Mouse (Mus musculus) ES-E14 (cell line): Measurements from ENCODE around the gene Usp4. TPM values are rescaled to one million over a fixed set of nuclear protein-coding genes. Genes with fewer than 3 reads are reported as not detected.
"Not testable (repeated sequence)": the region's sequence is repeated elsewhere in the genome, so short reads cannot be mapped to it uniquely, and the experiment has no call there.

Source experiments
- DNase-seq: peaks from one replicate; pipeline ENCODE4 v3.0.0-alpha.2; 2013; ENCODE audit warnings: low read depth, low spot score
- H3K27ac ChIP-seq: 2 replicates; pipeline ENCODE4 v1.5.1; 2012; ENCODE audit warnings: low read depth, mild to moderate bottlenecking, low read length, moderate library complexity, mixed read lengths; ENCODE audit not compliant: poor library complexity, insufficient read depth, severe bottlenecking
- H3K36me3 ChIP-seq: 2 replicates; pipeline ENCODE4 v1.6.1; 2012; ENCODE audit warnings: mild to moderate bottlenecking, low read length, moderate library complexity, mixed read lengths; ENCODE audit not compliant: control insufficient read depth, poor library complexity, insufficient read depth, severe bottlenecking
- H3K4me1 ChIP-seq, 2 experiments: fragments of 150-350 bp in 1 of 2; sonication (generic) in 1 of 2; 2 replicates each; pipeline ENCODE4 v1.6.1; 2012; ENCODE audit warnings: low read length in 2 of 2, mild to moderate bottlenecking in 1 of 2, mixed read lengths in 1 of 2; ENCODE audit not compliant: control insufficient read depth in 2 of 2, insufficient read depth in 2 of 2, poor library complexity in 1 of 2
- H3K4me3 ChIP-seq, 2 experiments: fragments of 150-350 bp in 1 of 2; sonication (generic) in 1 of 2; 2 replicates each; pipeline ENCODE4 v1.5.1; 2012; ENCODE audit warnings: low read length in 2 of 2, low read depth in 1 of 2, mild to moderate bottlenecking in 1 of 2, mixed read lengths in 1 of 2; ENCODE audit not compliant: insufficient read depth in 1 of 2, poor library complexity in 1 of 2, severe bottlenecking in 1 of 2
- H3K9ac ChIP-seq: 2 replicates; pipeline ENCODE4 v1.6.1; 2012; ENCODE audit warnings: low read depth, mild to moderate bottlenecking, low read length, mixed read lengths; ENCODE audit not compliant: poor library complexity, insufficient read depth, severe bottlenecking
- H3K9me3 ChIP-seq: fragments of 150-350 bp; sonication (generic); 2 replicates; pipeline ENCODE4 v1.6.1; 2012; ENCODE audit warnings: low read depth, mild to moderate bottlenecking, low read length; ENCODE audit not compliant: control insufficient read depth, insufficient read depth
- CHD2 ChIP-seq: IDR thresholded peaks from 2 replicates; pipeline ENCODE4 v1.6.1; 2014; ENCODE audit warnings: mild to moderate bottlenecking, low read depth, low read length, inconsistent platforms
- HCFC1 ChIP-seq: IDR thresholded peaks from 2 replicates; pipeline ENCODE4 v1.6.1; 2012; ENCODE audit warnings: low read length, inconsistent platforms, borderline replicate concordance; ENCODE audit not compliant: insufficient read depth
- MAFK ChIP-seq: IDR thresholded peaks from 2 replicates; pipeline ENCODE4 v1.6.1; 2014; ENCODE audit warnings: mild to moderate bottlenecking, low read depth, low read length, inconsistent platforms; ENCODE audit not compliant: insufficient read depth
- ZC3H11A ChIP-seq: IDR thresholded peaks from 2 replicates; pipeline ENCODE4 v1.6.1; 2012; ENCODE audit warnings: low read depth, mild to moderate bottlenecking, inconsistent platforms, low read length, borderline replicate concordance
- ZNF384 ChIP-seq: IDR thresholded peaks from 2 replicates; pipeline ENCODE4 v1.6.1; 2012; ENCODE audit warnings: low read depth, low read length, inconsistent platforms
- in situ Hi-C, 2 experiments: fragments of 600-800 bp; cut with MboI; formaldehyde crosslinking; loops; one replicate each; pipeline ENCODE4 v1.15.1; 2025; ENCODE audit warnings: low sequenced_read_pairs in 2 of 2, inconsistent platforms in 1 of 2; ENCODE audit not compliant: unreplicated experiment in 2 of 2
- total RNA-seq: library from RNA; depleted of rRNA; stranded (reverse); fragments of 300-350 nt; gene quantifications from 2 replicates; pipeline ENCODE4 v1.2.3, GENCODE M21; 2012

Gene Usp4
- total RNA-seq, 1 experiment = 69.1 TPM

DNA sequence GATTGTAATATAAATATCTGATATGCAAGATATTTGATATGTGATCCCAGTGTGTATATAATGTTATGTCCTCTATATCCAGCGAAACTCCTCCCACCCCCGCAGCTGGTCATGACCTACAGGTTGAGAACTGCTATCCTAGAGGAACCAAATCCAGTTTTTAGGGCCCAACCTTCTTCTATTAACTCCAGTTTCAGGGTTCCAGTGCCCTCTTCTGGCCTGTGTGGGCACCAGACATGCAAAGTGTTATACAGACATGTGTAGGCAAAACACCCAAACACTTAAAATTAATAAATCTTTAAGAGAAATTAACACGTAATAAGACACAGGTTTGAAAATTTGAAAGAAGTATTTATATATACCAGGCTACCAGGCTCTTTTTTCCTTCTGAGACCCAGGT, 30.1 kb upstream of the Usp4 start:
- Histone ChIP-seq H3K9ac (no peak overlapping the region), H3K4me1 (peaks cover 3 to 4% of the 10 kb centered on the region in 2 experiments; a peak in 2 of 4 replicates), H3K36me3 (peaks cover 5% of the 10 kb centered on the region; the same call in 1 of the 2 replicates), H3K9me3 (no peaks in the 10 kb centered on the region), H3K27ac (no peak overlapping the region), H3K4me3 (no peak overlapping the region)
- no peak for DNase-seq
- TF ChIP-seq CHD2 (no peak), ZNF384 (no peak), HCFC1 (no peak), MAFK (no peak), ZC3H11A (no peak)
- in situ Hi-C loops = no loop called here

- peaks cover 5% of the 10 kb centered on the region; the same call in 1 of the 2 replicates for H3K36me3 ChIP-seq
- in situ Hi-C loops = no loop called here
- TF ChIP-seq HCFC1 = no peak
- no peak for TF ChIP-seq MAFK
- no peak for TF ChIP-seq ZC3H11A
- TF ChIP-seq ZNF384 = no peak
- TF ChIP-seq CHD2 = no peak
- H3K4me1 ChIP-seq = peaks cover 3 to 4% of the 10 kb centered on the region in 2 experiments; a peak in 2 of 4 replicates
- H3K9me3 ChIP-seq = no peaks in the 10 kb centered on the region
- H3K9ac ChIP-seq = no peak overlapping the region
- H3K27ac ChIP-seq = no peak overlapping the region
- no peak overlapping the region for H3K4me3 ChIP-seq
- DNase-seq = no peak
Measured at GRCm38 (mm10) chr9:108318462-108318861, 29.2 kb upstream of the Usp4 start.

DNA sequence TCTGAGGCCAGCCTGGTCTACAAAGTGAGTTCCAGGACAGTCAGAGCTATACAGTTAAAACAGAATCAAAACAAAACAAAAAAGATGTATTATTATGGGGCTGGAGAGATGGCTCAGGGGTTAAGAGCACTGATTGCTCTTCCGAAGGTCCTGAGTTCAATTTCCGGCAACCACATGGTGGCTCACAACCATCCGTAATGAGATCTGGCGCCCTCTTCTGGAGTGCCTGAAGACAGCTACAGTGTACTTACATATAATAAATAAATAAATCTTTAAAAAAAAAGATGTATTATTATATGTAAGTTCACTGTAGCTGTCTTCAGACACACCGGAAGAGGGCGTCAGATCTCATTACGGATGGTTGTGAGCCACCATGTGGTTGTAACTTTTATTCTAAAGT, 25.6 kb upstream of the Usp4 start:
- DNase-seq, H3K27ac ChIP-seq, H3K9ac ChIP-seq, H3K36me3 ChIP-seq, in situ Hi-C loops, H3K9me3 ChIP-seq, H3K4me3 ChIP-seq, H3K4me1 ChIP-seq: not testable (repeated sequence)

- Histone ChIP-seq H3K27ac (no peak overlapping the region), H3K4me3 (no peak overlapping the region), H3K9ac (no peak overlapping the region), H3K9me3 (no peaks in the 10 kb centered on the region), H3K36me3 (peaks cover 12% of the 10 kb centered on the region), H3K4me1 (peaks cover 0 to 3% of the 10 kb centered on the region in 2 experiments; a peak in 1 of 4 replicates)
- in situ Hi-C loops = no loop called here
- TF ChIP-seq CHD2 = no peak
- no peak for DNase-seq
Measured at GRCm38 (mm10) chr9:108324784-108325183, 22.9 kb upstream of the Usp4 start.

GRCm38 (mm10) chr9:108325811-108326210, 21.8 kb upstream of the Usp4 start:
- H3K9me3 ChIP-seq = no peaks in the 10 kb centered on the region
- H3K4me1 ChIP-seq = peaks cover 0 to 3% of the 10 kb centered on the region in 2 experiments; a peak in 1 of 4 replicates
- no peak overlapping the region for H3K4me3 ChIP-seq
- no peak overlapping the region for H3K27ac ChIP-seq
- peaks cover 18% of the 10 kb centered on the region for H3K36me3 ChIP-seq
- DNase-seq = no peak
- TF ChIP-seq CHD2 = no peak
- TF ChIP-seq ZC3H11A = no peak
- TF ChIP-seq MAFK = no peak
- TF ChIP-seq HCFC1 = no peak
- no peak for TF ChIP-seq ZNF384
- no peak overlapping the region for H3K9ac ChIP-seq
- in situ Hi-C loops = no loop called here
